Mouse (Mus musculus): ENCODE results near the gene Cp. TPM values are rescaled to one million over a fixed set of nuclear protein-coding genes. Genes with fewer than 3 reads are reported as not detected.

Gene Cp
- 15.9 TPM for polyA plus RNA-seq (2014; fragmentation: Illumina TruSeq; extraction: RNeasy Lipid Tissue Mini Kit (QIAGEN cat#74804); ENCODE audit: low replicate concordance)

DNA sequence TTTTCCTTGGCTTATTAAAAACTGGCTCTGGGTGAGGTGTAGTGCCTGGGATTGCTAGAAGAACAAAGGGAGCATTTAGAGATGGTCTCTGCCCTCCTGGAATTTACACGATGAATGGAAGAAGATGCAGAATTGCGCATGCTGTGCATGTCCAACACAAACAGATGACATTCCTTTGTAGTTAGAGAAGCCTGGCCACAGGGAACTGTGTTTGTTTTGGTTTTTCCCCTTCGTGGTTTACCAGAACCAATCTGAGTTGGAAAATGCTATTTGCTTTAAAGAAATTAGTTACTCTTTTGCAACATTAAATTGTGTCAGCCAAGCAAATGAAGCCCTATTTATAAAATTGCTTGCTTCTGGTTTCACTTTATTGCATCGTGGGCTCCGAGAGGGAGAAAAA, at the start of gene Cp:
Cp (plus strand) TSS at position 170 of the 400 bp plus-strand sequence.

DNA sequence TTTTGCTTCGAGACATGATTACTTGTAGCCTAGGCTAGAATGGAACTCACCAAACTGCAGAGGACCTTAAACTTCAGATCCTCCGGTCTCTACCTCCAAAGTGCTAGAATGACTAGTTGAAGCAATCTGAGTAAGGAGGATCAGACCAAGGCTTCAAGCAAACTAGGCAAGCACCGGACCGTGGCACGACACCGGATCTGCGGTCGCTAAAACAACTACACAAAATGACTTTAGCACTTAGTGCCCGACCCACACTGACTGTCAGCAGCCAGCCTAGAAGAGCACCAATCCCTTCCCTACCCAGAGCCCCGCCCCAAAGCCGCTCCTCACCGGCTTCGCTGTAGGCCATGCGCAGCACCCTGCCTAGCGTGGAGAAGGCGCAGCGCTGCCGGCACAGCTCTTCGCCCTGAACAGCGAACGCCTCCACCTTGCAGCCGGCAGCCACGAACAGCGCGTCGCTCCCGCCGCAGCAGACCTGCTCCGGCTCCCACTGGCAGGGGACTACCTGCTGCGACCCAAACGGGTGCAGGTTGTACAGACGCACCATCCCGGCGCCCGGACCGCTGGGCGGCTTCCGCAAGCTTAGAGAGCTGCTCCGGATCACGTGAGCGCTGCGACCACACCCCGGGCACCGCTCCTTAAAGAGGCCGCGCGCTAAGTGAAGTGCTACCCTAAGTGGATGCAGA, 78.0 kb downstream of the Cp start, which contains the start of gene Hps3:
Hps3 (minus strand) TSS at position 597 of the 686 bp plus-strand sequence.

DNA sequence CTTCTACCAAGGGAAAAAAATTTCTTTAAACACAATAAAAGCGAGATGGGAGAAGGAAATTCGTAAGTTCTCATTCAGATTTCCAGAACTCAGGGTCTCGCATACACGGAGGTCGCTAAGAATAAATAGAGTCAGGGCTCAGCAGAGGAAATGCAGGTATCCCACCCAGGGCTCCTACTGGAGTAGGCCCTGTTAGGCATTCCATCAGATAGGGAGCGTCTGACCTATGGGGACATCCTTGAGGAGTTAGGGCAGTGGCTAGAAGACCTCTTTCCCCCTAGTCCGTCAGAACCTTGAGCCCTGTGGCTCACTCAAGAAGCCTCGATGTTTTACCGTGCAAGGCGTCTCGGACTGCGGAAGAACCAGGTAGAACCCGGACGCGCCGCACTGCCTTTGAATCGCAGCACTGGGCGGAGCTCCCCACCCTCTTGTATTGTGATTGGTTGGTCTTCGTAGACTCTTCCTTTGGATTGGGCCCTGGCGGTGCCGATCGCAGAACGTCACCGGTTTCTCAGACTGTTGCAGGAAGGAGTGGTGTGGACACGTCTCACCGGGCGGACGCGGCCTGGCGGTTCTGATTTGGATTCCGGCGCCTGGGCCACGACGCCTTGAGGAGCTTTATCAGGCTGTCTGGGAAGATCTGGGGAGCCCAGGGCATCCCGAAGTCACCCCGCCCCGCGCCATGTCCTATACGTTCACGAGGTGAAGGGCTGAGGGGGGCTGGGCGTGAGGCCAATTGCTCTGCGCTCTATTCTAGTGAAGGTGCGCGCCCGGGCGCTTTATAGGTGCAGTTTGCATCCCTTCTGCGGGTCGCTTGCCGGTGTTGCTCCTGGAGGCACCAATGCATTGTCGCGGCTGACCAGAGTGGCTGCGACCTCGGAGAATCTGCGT, 100.7 kb downstream of the Cp start, which contains the start of gene Hltf:
Hltf (plus strand) TSS at position 506 of the 891 bp plus-strand sequence.

Other genes starting within 250 kb of the Cp start
- 40.4 TPM for gene Hps3, start 78.3 kb downstream of the Cp start, polyA plus RNA-seq (2014; fragmentation: Illumina TruSeq; extraction: RNeasy Lipid Tissue Mini Kit (QIAGEN cat#74804); ENCODE audit: low replicate concordance)
- 58.3 TPM for gene Hltf, start 100.8 kb downstream of the Cp start, polyA plus RNA-seq (2014; fragmentation: Illumina TruSeq; extraction: RNeasy Lipid Tissue Mini Kit (QIAGEN cat#74804); ENCODE audit: low replicate concordance)
- 31.4 TPM for gene Gyg, start 198.3 kb downstream of the Cp start, polyA plus RNA-seq (2014; fragmentation: Illumina TruSeq; extraction: RNeasy Lipid Tissue Mini Kit (QIAGEN cat#74804); ENCODE audit: low replicate concordance)